Mouse (Mus musculus) hindbrain, embryonic 12.5 days (tissue): ENCODE measurements around the gene Ulk4. TPM values are rescaled to one million over a fixed set of nuclear protein-coding genes. Genes with fewer than 3 reads are reported as not detected.

Experiments used
- ATAC-seq: fragments of 200-750 bp; cut with Nextera tagmentation; 2 replicates; pipeline ENCODE4 v1.8.0; 2017; ENCODE audit warnings: moderate TSS enrichment; ENCODE audit not compliant: low FRiP score
- H3K27ac ChIP-seq: fragments of 300-500 bp; sonication (generic); 2 replicates; pipeline ENCODE4 v1.5.1; 2016; ENCODE audit warnings: mild to moderate bottlenecking
- H3K27me3 ChIP-seq: fragments of 300-500 bp; sonication (generic); 2 replicates; pipeline ENCODE4 v1.6.1; 2016; ENCODE audit warnings: mild to moderate bottlenecking
- H3K36me3 ChIP-seq: fragments of 300-500 bp; sonication (generic); 2 replicates; pipeline ENCODE4 v1.6.1; 2016; ENCODE audit warnings: mild to moderate bottlenecking
- H3K4me1 ChIP-seq: fragments of 300-500 bp; sonication (generic); 2 replicates; pipeline ENCODE4 v1.6.1; 2016
- H3K4me2 ChIP-seq: fragments of 300-500 bp; sonication (generic); replicated peaks from 2 replicates; pipeline ENCODE4 v1.6.1; 2016; ENCODE audit warnings: mild to moderate bottlenecking
- H3K4me3 ChIP-seq: fragments of 300-500 bp; sonication (generic); 2 replicates; pipeline ENCODE4 v1.5.1; 2016; ENCODE audit warnings: mild to moderate bottlenecking
- H3K9ac ChIP-seq: fragments of 300-500 bp; sonication (generic); 2 replicates; pipeline ENCODE4 v1.6.1; 2016; ENCODE audit warnings: mild to moderate bottlenecking, moderate library complexity
- H3K9me3 ChIP-seq: fragments of 300-500 bp; sonication (generic); replicated peaks from 2 replicates; pipeline ENCODE4 v1.6.1; 2016; ENCODE audit warnings: mild to moderate bottlenecking
- WGBS: fragments of 180-500 bp; shearing (Covaris S2); methylation state at CpG from one replicate; pipeline ENCODE4 v1.1.7; 2016; 5-methylcytosine and 5-hydroxymethylcytosine counted together
- polyA plus RNA-seq: library from polyadenylated mRNA; unstranded; fragments of >200 nt; fragmentation: Nextera tagmentation; extraction: Ambion mirVana; gene quantifications from 2 replicates; pipeline ENCODE4 v1.2.1, GENCODE M21; 2016

The Ulk4 gene
- polyA plus RNA-seq, 1 experiment from 2014 or later = 164 TPM

GRCm38 (mm10) chr9:121298411-121299091, 21.6 kb upstream of the Ulk4 start:
- Histone ChIP-seq H3K4me1 (peaks cover 45% of the 10 kb centered on the region), H3K9ac (peak overlapping the region; percentile 95), H3K4me2 (peak overlapping the region; percentile 88), H3K27me3 (0 out of 2 replicates have a peak, but pooled peaks cover 10% of the 10 kb centered on the region), H3K36me3 (no peaks in the 10 kb centered on the region), H3K9me3 (no peaks in the 10 kb centered on the region), H3K4me3 (peak overlapping the region; percentile 87), H3K27ac (no peak overlapping the region; the same call in 1 of the 2 replicates)
- ATAC-seq = no peak
- WGBS = 23% methylated on average over 15 of the region's 15 CpGs

- peak overlapping the region; percentile 95 for H3K9ac ChIP-seq
- H3K4me1 ChIP-seq = peaks cover 40% of the 10 kb centered on the region
- H3K27ac ChIP-seq = peak overlapping the region; percentile 49; the same call in 1 of the 2 replicates
- H3K27me3 ChIP-seq = 0 out of 2 replicates have a peak, but pooled peaks cover 11% of the 10 kb centered on the region
- whole genome bisulfite sequencing = 3% methylated on average over 7 of the region's 7 CpGs
- H3K4me2 ChIP-seq = peak overlapping the region; percentile 88
- no peaks in the 10 kb centered on the region for H3K36me3 ChIP-seq
- peak overlapping the region; percentile 87 for H3K4me3 ChIP-seq
- H3K9me3 ChIP-seq = no peaks in the 10 kb centered on the region
- ATAC-seq = no peak
Observed at GRCm38 (mm10) chr9:121298065-121298398, 21.0 kb upstream of the Ulk4 start.

- H3K27me3 ChIP-seq = 0 out of 2 replicates have a peak, but pooled peaks cover 11% of the 10 kb centered on the region
- under 1% methylated on average over 77 of the region's 116 CpGs for WGBS
- peak; percentile 81 for ATAC-seq
- H3K27ac ChIP-seq = peak within 1 kb of the TSS; percentile 49
- H3K4me2 ChIP-seq = peak within 1 kb of the TSS; percentile 88
- H3K9ac ChIP-seq = peak within 1 kb of the TSS; percentile 95
- no peaks in the 10 kb centered on the region for H3K9me3 ChIP-seq
- no peaks in the 10 kb centered on the region for H3K36me3 ChIP-seq
- peak within 1 kb of the TSS; percentile 87 for H3K4me3 ChIP-seq
- H3K4me1 ChIP-seq = peaks cover 40% of the 10 kb centered on the region
Observed at GRCm38 (mm10) chr9:121297171-121298064, 20.4 kb upstream of the Ulk4 start, which contains the start of gene Trak1. Gene Trak1 (plus strand): TSS chr9:121297502.

GRCm38 (mm10) chr9:121295221-121295620, 18.2 kb upstream of the Ulk4 start:
- WGBS = 78% methylated on average over 7 of the region's 7 CpGs
- no peak overlapping the region for H3K4me3 ChIP-seq

GRCm38 (mm10) chr9:121293187-121293586, 16.2 kb upstream of the Ulk4 start:
- H3K36me3 ChIP-seq = no peaks in the 10 kb centered on the region
- no peak overlapping the region for H3K4me3 ChIP-seq
- H3K9me3 ChIP-seq = peaks cover 5% of the 10 kb centered on the region; the same call in 1 of the 2 replicates
- no peak for ATAC-seq
- H3K27ac ChIP-seq = no peak overlapping the region
- H3K4me2 ChIP-seq = no peak overlapping the region
- H3K9ac ChIP-seq = no peak overlapping the region
- H3K27me3 ChIP-seq = 0 out of 2 replicates have a peak, but pooled peaks cover 11% of the 10 kb centered on the region
- WGBS = 87% methylated on average over 7 of the region's 7 CpGs
- peaks cover 6% of the 10 kb centered on the region for H3K4me1 ChIP-seq

More at GRCm38 (mm10) chr9:121295221-121295620, 18.2 kb upstream of the Ulk4 start:
- Histone ChIP-seq H3K27ac (no peak overlapping the region), H3K36me3 (no peaks in the 10 kb centered on the region), H3K4me2 (no peak overlapping the region), H3K4me1 (peaks cover 26% of the 10 kb centered on the region), H3K9ac (no peak overlapping the region), H3K9me3 (0 out of 2 replicates have a peak, but pooled peaks cover 5% of the 10 kb centered on the region), H3K27me3 (0 out of 2 replicates have a peak, but pooled peaks cover 11% of the 10 kb centered on the region)
- ATAC-seq = no peak

- peaks cover 2% of the 10 kb centered on the region for H3K4me1 ChIP-seq
- no peak overlapping the region for H3K27ac ChIP-seq
- H3K4me3 ChIP-seq = no peak overlapping the region
- no peak overlapping the region for H3K4me2 ChIP-seq
- H3K27me3 ChIP-seq = 0 out of 2 replicates have a peak, but pooled peaks cover 11% of the 10 kb centered on the region
- H3K36me3 ChIP-seq = no peaks in the 10 kb centered on the region
- H3K9ac ChIP-seq = no peak overlapping the region
- H3K9me3 ChIP-seq = peaks cover 5% of the 10 kb centered on the region; the same call in 1 of the 2 replicates
- ATAC-seq = no peak
- 75% methylated on average over 2 of the region's 2 CpGs for WGBS
Observed at GRCm38 (mm10) chr9:121291275-121291674, 14.3 kb upstream of the Ulk4 start.

- 0 out of 2 replicates have a peak, but pooled peaks cover 4% of the 10 kb centered on the region for H3K36me3 ChIP-seq
- H3K4me3 ChIP-seq = peak overlapping the region; percentile 40
- no peak overlapping the region for H3K27ac ChIP-seq
- H3K4me1 ChIP-seq = peaks cover 7% of the 10 kb centered on the region
- no peaks in the 10 kb centered on the region for H3K27me3 ChIP-seq
- H3K9ac ChIP-seq = peak overlapping the region; percentile 55
- 79% methylated on average over 3 of the region's 3 CpGs for WGBS
- no peak for ATAC-seq
- peak overlapping the region; percentile 62 for H3K4me2 ChIP-seq
- peaks cover 9% of the 10 kb centered on the region; the same call in 1 of the 2 replicates for H3K9me3 ChIP-seq
Observed at GRCm38 (mm10) chr9:121286325-121286901, 9.4 kb upstream of the Ulk4 start.

GRCm38 (mm10) chr9:121285341-121286324, 8.6 kb upstream of the Ulk4 start:
- Histone ChIP-seq H3K4me2 (peak overlapping the region; percentile 62), H3K27ac (no peak overlapping the region), H3K36me3 (0 out of 2 replicates have a peak, but pooled peaks cover 4% of the 10 kb centered on the region), H3K4me1 (peaks cover 7% of the 10 kb centered on the region), H3K27me3 (no peaks in the 10 kb centered on the region), H3K9ac (peak overlapping the region; percentile 55), H3K9me3 (peaks cover 9% of the 10 kb centered on the region; the same call in 1 of the 2 replicates), H3K4me3 (peak overlapping the region; percentile 40)
- ATAC-seq = peak; percentile 81
- 20% methylated on average over 29 of the region's 29 CpGs for WGBS

GRCm38 (mm10) chr9:121284422-121284821, 7.4 kb upstream of the Ulk4 start:
- Histone ChIP-seq H3K27me3 (no peaks in the 10 kb centered on the region), H3K4me2 (no peak overlapping the region), H3K9me3 (peaks cover 9% of the 10 kb centered on the region; the same call in 1 of the 2 replicates), H3K4me1 (peaks cover 7% of the 10 kb centered on the region), H3K27ac (no peak overlapping the region), H3K36me3 (0 out of 2 replicates have a peak, but pooled peaks cover 4% of the 10 kb centered on the region), H3K9ac (no peak overlapping the region), H3K4me3 (no peak overlapping the region)
- 86% methylated on average over 3 of the region's 3 CpGs for WGBS
- ATAC-seq = no peak

- H3K9me3 ChIP-seq = peaks cover 9% of the 10 kb centered on the region; the same call in 1 of the 2 replicates
- no peak overlapping the region for H3K4me2 ChIP-seq
- 0 out of 2 replicates have a peak, but pooled peaks cover 4% of the 10 kb centered on the region for H3K36me3 ChIP-seq
- H3K27ac ChIP-seq = no peak overlapping the region
- no peaks in the 10 kb centered on the region for H3K27me3 ChIP-seq
- peaks cover 7% of the 10 kb centered on the region for H3K4me1 ChIP-seq
- no peak for ATAC-seq
- no peak overlapping the region for H3K4me3 ChIP-seq
- 97% methylated on average over 6 of the region's 6 CpGs for WGBS
- no peak overlapping the region for H3K9ac ChIP-seq
Observed at GRCm38 (mm10) chr9:121283620-121284185, 6.7 kb upstream of the Ulk4 start.
